Mouse (Mus musculus) thymus, adult 2 months (tissue): Measurements from ENCODE around the gene Tlr7. TPM values are rescaled to one million over a fixed set of nuclear protein-coding genes. Genes with fewer than 3 reads are reported as not detected.
"Not testable (repeated sequence)": the region's sequence is repeated elsewhere in the genome, so short reads cannot be mapped to it uniquely, and the experiment has no call there.

Source experiments
- DNase-seq: peaks from one replicate; pipeline ENCODE4 v3.0.0; 2021
- H3K27ac ChIP-seq: fragments of 200-500 bp; 2 replicates; pipeline ENCODE4 v1.5.1; 2012; ENCODE audit warnings: low read length, control low read depth; ENCODE audit not compliant: control insufficient read depth, insufficient read depth
- H3K27me3 ChIP-seq: fragments of 200-500 bp; 2 replicates; pipeline ENCODE4 v1.6.1; 2012; ENCODE audit warnings: mild to moderate bottlenecking, low read length, moderate library complexity, mixed read lengths; ENCODE audit not compliant: control insufficient read depth, insufficient read depth
- H3K36me3 ChIP-seq: fragments of 200-500 bp; 2 replicates; pipeline ENCODE4 v1.6.1; 2012; ENCODE audit warnings: mild to moderate bottlenecking, low read length, moderate library complexity; ENCODE audit not compliant: control insufficient read depth, insufficient read depth
- H3K4me1 ChIP-seq: fragments of 200-500 bp; replicated peaks from 2 replicates; pipeline ENCODE4 v1.6.1; 2012; ENCODE audit warnings: low read length; ENCODE audit not compliant: control insufficient read depth, insufficient read depth
- H3K4me3 ChIP-seq: fragments of 200-500 bp; 2 replicates; pipeline ENCODE4 v1.5.1; 2012; ENCODE audit warnings: mild to moderate bottlenecking, low read length, control low read depth, moderate library complexity; ENCODE audit not compliant: control insufficient read depth, insufficient read depth
- CTCF ChIP-seq: fragments of 200-500 bp; IDR thresholded peaks from 2 replicates; pipeline ENCODE4 v1.5.1; 2012; ENCODE audit warnings: mild to moderate bottlenecking, control low read depth, low read length, moderate library complexity, borderline replicate concordance; ENCODE audit not compliant: control insufficient read depth, poor library complexity, insufficient read depth; ENCODE audit errors: extremely low read depth
- POLR2A ChIP-seq: fragments of 200-500 bp; IDR thresholded peaks from 2 replicates; pipeline ENCODE4 v1.6.1; 2012; ENCODE audit warnings: mild to moderate bottlenecking, low read length, control low read depth, moderate library complexity; ENCODE audit not compliant: control insufficient read depth, poor library complexity, insufficient read depth; ENCODE audit errors: extremely low read depth
- WGBS: fragments of 180-500 bp; shearing (Covaris S2); methylation state at CpG from one replicate; pipeline ENCODE4 v1.1.7; 2018; 5-methylcytosine and 5-hydroxymethylcytosine counted together
- polyA plus RNA-seq: library from polyadenylated mRNA; depleted of rRNA; stranded (reverse); fragments of >200 nt; gene quantifications from 2 replicates; pipeline ENCODE4 v1.2.3, GENCODE M21; 2012; rRNA removed

Tlr7 gene
- polyA plus RNA-seq, result 1.8 and 2.5 TPM in 2 replicates

DNA sequence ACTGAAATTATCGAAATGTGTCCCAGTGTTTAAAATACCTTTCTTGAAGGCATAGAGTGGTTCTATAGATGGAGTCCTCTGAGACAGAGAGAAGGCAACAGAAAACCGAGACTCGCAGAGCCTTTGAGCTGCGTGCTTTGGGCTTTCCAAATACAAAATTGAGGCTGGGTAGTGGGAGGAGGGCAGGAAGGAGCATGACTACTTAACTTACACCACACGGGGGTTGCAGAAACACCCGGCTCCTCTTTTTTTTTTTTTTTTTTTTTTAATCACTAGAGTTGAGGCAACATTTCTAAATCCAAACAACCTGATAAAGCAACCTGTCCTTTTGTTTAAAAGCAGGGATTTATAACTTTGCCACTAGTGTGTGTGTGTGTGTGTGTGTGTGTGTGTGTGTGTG, at the start of gene Tlr7:
Tlr7 (minus strand) TSS at position 160 of the 400 bp plus-strand sequence.
- Histone ChIP-seq H3K4me3 (no peak within 1 kb of the TSS), H3K36me3 (no peaks in the 10 kb centered on the region), H3K27ac (no peak within 1 kb of the TSS; the same call in 1 of the 2 replicates), H3K4me1 (peaks cover 7% of the 10 kb centered on the region), H3K27me3 (no peaks in the 10 kb centered on the region)
- TF ChIP-seq POLR2A, result no peak
- TF ChIP-seq CTCF, result no peak
- 7% methylated on average over 6 of the region's 6 CpGs for WGBS
- peak; percentile 33 for DNase-seq

DNA sequence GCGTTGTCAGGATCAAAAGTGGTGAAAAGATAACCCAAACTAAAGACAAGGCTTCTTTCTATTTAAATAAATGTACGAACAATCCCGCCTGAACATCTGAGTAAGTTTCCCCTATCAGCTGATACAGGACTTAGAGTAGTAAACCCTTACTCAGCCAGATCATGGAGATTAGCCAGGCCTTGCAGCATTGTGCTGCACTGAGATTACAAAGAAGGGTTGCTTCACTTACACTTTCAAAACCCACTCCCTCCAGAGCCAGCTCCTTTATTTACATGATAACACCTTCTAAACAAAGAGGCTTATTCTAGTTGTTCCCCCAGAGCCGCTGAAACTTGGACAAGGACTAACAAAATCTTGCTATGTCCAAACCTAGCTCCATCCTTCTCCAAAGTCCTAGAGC, 49.7 kb upstream of the Tlr7 start:
- no peak overlapping the region for H3K27ac ChIP-seq
- no peak for TF ChIP-seq CTCF
- TF ChIP-seq POLR2A, result no peak
- H3K36me3 ChIP-seq, result peaks cover 10% of the 10 kb centered on the region
- H3K4me3 ChIP-seq, result no peak overlapping the region
- DNase-seq, result no peak
- H3K4me1 ChIP-seq, result peaks cover 13% of the 10 kb centered on the region; the same call in 1 of the 2 replicates
- WGBS, result 65% methylated on average over 4 of the region's 4 CpGs
- H3K27me3 ChIP-seq, result no peaks in the 10 kb centered on the region

- WGBS, result 17% methylated on average over 3 of the region's 3 CpGs
- Histone ChIP-seq H3K27ac (peak overlapping the region; percentile 96), H3K4me1 (peaks cover 19% of the 10 kb centered on the region), H3K36me3 (peaks cover 16% of the 10 kb centered on the region)
- peak; percentile 39 for DNase-seq
- not testable (repeated sequence) for H3K4me3 ChIP-seq, H3K27me3 ChIP-seq
Observed at GRCm38 (mm10) chrX:167361231-167361630, 30.9 kb upstream of the Tlr7 start.

GRCm38 (mm10) chrX:167359704-167360103, 29.3 kb upstream of the Tlr7 start:
- H3K27me3 ChIP-seq, result no peaks in the 10 kb centered on the region
- TF ChIP-seq POLR2A (no peak), CTCF (no peak)
- no peak overlapping the region for H3K4me3 ChIP-seq
- 6% methylated on average over 7 of the region's 7 CpGs for WGBS
- peak overlapping the region; percentile 73 for H3K27ac ChIP-seq
- peak; percentile 48 for DNase-seq
- H3K36me3 ChIP-seq, result peaks cover 12% of the 10 kb centered on the region
- H3K4me1 ChIP-seq, result peaks cover 21% of the 10 kb centered on the region

- DNase-seq, result no peak
- WGBS, result 32% methylated on average over 2 of the region's 2 CpGs
- H3K4me1 ChIP-seq, result peaks cover 19% of the 10 kb centered on the region
- H3K27ac ChIP-seq, result no peak overlapping the region
- H3K27me3 ChIP-seq, result no peaks in the 10 kb centered on the region
- H3K36me3 ChIP-seq, result no peaks in the 10 kb centered on the region; the same call in 1 of the 2 replicates
- TF ChIP-seq CTCF, result no peak
- TF ChIP-seq POLR2A, result no peak
- H3K4me3 ChIP-seq, result no peak overlapping the region
Observed at GRCm38 (mm10) chrX:167357415-167357814, 27.1 kb upstream of the Tlr7 start.

DNA sequence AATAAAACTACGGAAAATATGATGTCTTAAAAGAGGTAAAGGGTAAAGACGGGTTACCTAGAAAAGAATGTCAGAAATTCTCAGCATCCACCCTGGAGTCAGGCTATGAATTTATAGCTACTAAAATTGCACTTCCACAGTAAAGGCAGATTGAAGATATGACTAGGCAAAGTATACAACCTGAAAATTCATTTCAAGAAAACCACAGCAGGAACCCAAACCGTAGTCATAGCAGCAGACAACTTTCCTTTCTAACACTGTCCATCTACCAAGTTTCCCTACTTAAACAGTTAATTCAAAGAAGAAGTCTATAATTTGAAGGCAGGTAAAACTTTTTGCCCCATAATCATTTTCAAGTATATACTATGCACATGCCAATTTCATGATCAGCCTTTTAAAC, 25.6 kb upstream of the Tlr7 start:
- H3K27ac ChIP-seq, result no peak overlapping the region
- peaks cover 9% of the 10 kb centered on the region for H3K36me3 ChIP-seq
- H3K4me1 ChIP-seq, result peaks cover 11% of the 10 kb centered on the region
- H3K27me3 ChIP-seq, result no peaks in the 10 kb centered on the region
- no peak for DNase-seq
- no peak overlapping the region for H3K4me3 ChIP-seq
- 31% methylated on average over 3 of the region's 3 CpGs for WGBS
- TF ChIP-seq POLR2A (no peak), CTCF (no peak)

GRCm38 (mm10) chrX:167353617-167354016, 23.3 kb upstream of the Tlr7 start:
- TF ChIP-seq POLR2A (no peak), CTCF (no peak)
- H3K27ac ChIP-seq, result no peak overlapping the region
- peaks cover 14% of the 10 kb centered on the region for H3K4me1 ChIP-seq
- H3K36me3 ChIP-seq, result peaks cover 23% of the 10 kb centered on the region
- H3K27me3 ChIP-seq, result no peaks in the 10 kb centered on the region
- DNase-seq, result no peak
- no peak overlapping the region for H3K4me3 ChIP-seq
- 98% methylated on average over 2 of the region's 2 CpGs for WGBS
